Mouse (Mus musculus): Measurements from ENCODE around the gene Inka1.

DNA sequence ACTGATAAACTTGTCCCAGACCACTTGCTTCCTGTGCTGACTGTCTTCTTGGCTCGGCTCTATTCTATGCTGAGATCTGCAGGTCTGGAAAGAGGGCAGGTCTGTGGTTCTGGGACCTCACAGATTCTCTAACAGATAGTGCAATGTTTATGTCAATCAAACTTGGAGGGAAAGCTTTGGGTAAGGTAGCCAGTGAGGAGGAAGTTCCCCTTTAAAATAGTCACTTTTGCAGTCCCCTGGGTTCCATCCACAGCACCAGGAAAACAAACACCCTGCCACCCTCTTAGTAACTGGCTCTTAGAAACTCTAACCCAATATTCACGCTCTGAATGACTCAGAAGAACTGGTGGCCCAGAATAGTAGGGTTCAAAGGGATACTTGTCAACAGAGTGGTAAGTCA is 8.8 kb upstream of the Inka1 start:
- TF ChIP-seq CTCF (IDR thresholded peaks at IDR 0.05; ENCODE audit: low read depth) (no peak), EP300 (optimal IDR thresholded peaks at IDR 0.05) (no peak)
